Mouse (Mus musculus) layer of hippocampus, adult 9-10 months (tissue): ENCODE measurements at regions not wholly inside any gene's neighbourhood (a gene's known extent, or its start where the extent isn't known, plus 50 kb on each side); places are given as distances from the start of the nearest gene placed in this dataset.

Experiments
- DNase-seq: peaks from one replicate; pipeline ENCODE4 v3.0.0; 2022; ENCODE audit warnings: low spot score

GRCm38 (mm10) chr2:43455158-43455873 is 99.8 kb upstream of the Kynu start:
- DNase-seq: no peak

GRCm38 (mm10) chr2:43469161-43469560 is 86.0 kb upstream of the Kynu start:
- no peak for DNase-seq

GRCm38 (mm10) chr2:43469893-43470292 is 85.2 kb upstream of the Kynu start:
- no peak for DNase-seq

- no peak for DNase-seq
These were observed 76.6 kb upstream of the Kynu start for GRCm38 (mm10) chr2:43478494-43478893.

GRCm38 (mm10) chr2:43479871-43480270 is 75.3 kb upstream of the Kynu start:
- DNase-seq: no peak
